Mouse (Mus musculus) layer of hippocampus, adult 9-11 months (tissue): ENCODE measurements at regions not wholly inside any gene's neighbourhood (a gene's known extent, or its start where the extent isn't known, plus 50 kb on each side); places are given as distances from the start of the nearest gene placed in this dataset.

Experiments used
- DNase-seq: peaks from one replicate; pipeline ENCODE4 v3.0.0; 2022

GRCm38 (mm10) chr6:91619735-91620732 lies 63.8 kb upstream of the Slc6a6 start:
- DNase-seq = no peak

- no peak for DNase-seq
These were observed 62.4 kb upstream of the Slc6a6 start for GRCm38 (mm10) chr6:91621437-91621836.

- no peak for DNase-seq
These were observed 61.4 kb upstream of the Slc6a6 start for GRCm38 (mm10) chr6:91622425-91622824.

- DNase-seq = no peak
These were observed 60.2 kb upstream of the Slc6a6 start for GRCm38 (mm10) chr6:91623646-91624045.

GRCm38 (mm10) chr6:91629230-91629629 lies 54.6 kb upstream of the Slc6a6 start:
- no peak for DNase-seq

GRCm38 (mm10) chr6:91631261-91631660 lies 52.6 kb upstream of the Slc6a6 start:
- DNase-seq = no peak
